Mouse (Mus musculus): ENCODE data around the gene Pgs1. TPM values are rescaled to one million over a fixed set of nuclear protein-coding genes. Genes with fewer than 3 reads are reported as not detected.

Gene Pgs1
- total RNA-seq, 2 experiments from 2014 or later = 18.4 to 18.6 TPM

GRCm38 (mm10) chr11:117962228-117963067 is 23.6 kb upstream of the Pgs1 start:
- peak; percentile 93 for DNase-seq

GRCm38 (mm10) chr11:117963091-117963793 is 22.9 kb upstream of the Pgs1 start:
- peak; percentile 98 for DNase-seq

GRCm38 (mm10) chr11:117963872-117964271 is 22.2 kb upstream of the Pgs1 start:
- DNase-seq = no peak

GRCm38 (mm10) chr11:117964294-117964693 is 21.8 kb upstream of the Pgs1 start:
- DNase-seq = no peak

GRCm38 (mm10) chr11:117965052-117965451 is 21.0 kb upstream of the Pgs1 start:
- DNase-seq = no peak

GRCm38 (mm10) chr11:117965561-117965981 is 20.5 kb upstream of the Pgs1 start:
- no peak for DNase-seq

GRCm38 (mm10) chr11:117966506-117967100 is 19.5 kb upstream of the Pgs1 start:
- DNase-seq = peak; percentile 28

GRCm38 (mm10) chr11:117967249-117968015 is 18.7 kb upstream of the Pgs1 start:
- DNase-seq = no peak

- no peak for DNase-seq
Measured at GRCm38 (mm10) chr11:117968016-117968671, 17.9 kb upstream of the Pgs1 start.

- DNase-seq = no peak
Measured at GRCm38 (mm10) chr11:117968716-117969099, 17.4 kb upstream of the Pgs1 start.

- DNase-seq = peak; percentile 97
Measured at GRCm38 (mm10) chr11:117969100-117969944, 16.8 kb upstream of the Pgs1 start.

GRCm38 (mm10) chr11:117969945-117970872 is 15.9 kb upstream of the Pgs1 start, which contains the start of gene Socs3:
Gene Socs3, minus strand, starts transcription at chr11:117970047.
- peak; percentile 78 for DNase-seq

GRCm38 (mm10) chr11:117971100-117971499 is 15.0 kb upstream of the Pgs1 start:
- no peak for DNase-seq

- DNase-seq = no peak
Measured at GRCm38 (mm10) chr11:117971646-117972242, 14.3 kb upstream of the Pgs1 start.

- DNase-seq = no peak
Measured at GRCm38 (mm10) chr11:117972656-117973558, 13.2 kb upstream of the Pgs1 start.

- DNase-seq = no peak
Measured at GRCm38 (mm10) chr11:117973569-117973968, 12.5 kb upstream of the Pgs1 start.

- no peak for DNase-seq
Measured at GRCm38 (mm10) chr11:117974327-117975125, 11.6 kb upstream of the Pgs1 start.

Measured in gastrocnemius, postnatal 25 days (tissue).